12 mouse cellular contexts compared by ENCODE assay signal in the genomic region with DNA sequence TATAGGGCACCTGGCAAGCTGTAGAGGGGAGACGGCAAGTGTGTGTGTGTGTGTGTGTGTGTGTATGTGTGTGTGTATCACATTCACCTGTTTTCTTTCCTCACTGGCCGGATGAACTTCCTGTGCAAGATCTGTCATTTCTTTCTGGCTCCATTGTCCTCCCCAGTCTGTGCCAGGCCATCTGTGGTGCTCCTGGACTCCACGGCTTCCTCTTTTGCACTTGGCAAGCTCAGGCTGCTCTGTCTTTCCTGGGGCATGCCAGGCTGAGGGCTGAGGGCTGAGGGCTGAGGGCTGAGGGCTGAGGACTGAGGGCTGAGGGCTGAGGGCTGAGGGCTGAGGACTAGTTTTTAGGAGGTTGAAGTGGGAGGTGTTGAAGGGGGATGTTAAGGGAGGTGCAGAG. TPM values are rescaled to one million over a fixed set of nuclear protein-coding genes. Genes with fewer than 3 reads are reported as not detected.
DNase-seq lines count a peak whose midpoint lies in the region; ATAC-seq and TF ChIP-seq lines count a peak whose summit lies in the region.
"Had no signal": no experiment of that assay in that cellular context is flagged by ENCODE, and none has a peak within 500 bp of the region (broad histone marks: within the 10 kb centered on the region; RNA-seq: fewer than 3 reads in every experiment).

No protein-coding gene starts in this region.

- no peak overlapping the region for H3K27ac ChIP-seq in hindbrain, postnatal 0 days
- no peak overlapping the region for H3K27ac ChIP-seq in hindbrain, embryonic 11.5 days (ENCODE audit: low read depth, low read length)
- H3K27ac ChIP-seq: intestine, embryonic 15.5 days; liver, embryonic 14.5 days had no signal

- no peaks in the 10 kb centered on the region for H3K27me3 ChIP-seq in hindbrain, postnatal 0 days (ENCODE audit: insufficient read depth, low read length)
- H3K27me3 ChIP-seq in hindbrain, embryonic 11.5 days (ENCODE audit: control insufficient read depth, insufficient read depth, low read length), result 0 out of 2 replicates have a peak, but pooled peaks cover 2% of the 10 kb centered on the region
- H3K27me3 ChIP-seq: intestine, embryonic 15.5 days had no signal

- H3K9me3 ChIP-seq in hindbrain, postnatal 0 days (ENCODE audit: low read length), result no peaks in the 10 kb centered on the region
- no peaks in the 10 kb centered on the region for H3K9me3 ChIP-seq in hindbrain, embryonic 11.5 days (ENCODE audit: control insufficient read depth, low read length)
- H3K9me3 ChIP-seq: intestine, embryonic 15.5 days had no signal

- 49% methylated on average over 3 of the region's 3 CpGs for WGBS in hindbrain, postnatal 0 days
- 78% methylated on average over 3 of the region's 3 CpGs for WGBS in hindbrain, embryonic 11.5 days

- H3K4me1 ChIP-seq in hindbrain, postnatal 0 days (ENCODE audit: insufficient read depth, low read length), result 0 out of 2 replicates have a peak, but pooled peaks cover 3% of the 10 kb centered on the region
- peaks cover 4% of the 10 kb centered on the region; the same call in 1 of the 2 replicates for H3K4me1 ChIP-seq in hindbrain, embryonic 11.5 days (replicated peaks; ENCODE audit: control insufficient read depth, insufficient read depth, low read length)

- no peaks in the 10 kb centered on the region for H3K36me3 ChIP-seq in hindbrain, postnatal 0 days (ENCODE audit: insufficient read depth, low read length)
- no peaks in the 10 kb centered on the region for H3K36me3 ChIP-seq in hindbrain, embryonic 11.5 days (ENCODE audit: control insufficient read depth, insufficient read depth, low read length)

- H3K4me2 ChIP-seq in hindbrain, postnatal 0 days (ENCODE audit: low read depth, low read length), result no peak overlapping the region; the same call in 1 of the 2 replicates
- H3K4me2 ChIP-seq in hindbrain, embryonic 11.5 days (replicated peaks; ENCODE audit: low read depth, low read length), result no peak overlapping the region

- 0 out of 2 replicates have a peak, but pooled peaks have one; percentile 36 for ATAC-seq in hindbrain, postnatal 0 days
- ATAC-seq in hindbrain, embryonic 11.5 days (ENCODE audit: low FRiP score), result no peak
- ATAC-seq in monocyte, adult 5-6 weeks (replicated peaks; ENCODE audit: insufficient number of reproducible peaks, low FRiP score, low TSS enrichment, poor library complexity, severe bottlenecking), result no peak
- ATAC-seq: intestine, embryonic 15.5 days had no signal

- no peak overlapping the region for H3K9ac ChIP-seq in hindbrain, postnatal 0 days (replicated peaks; ENCODE audit: low read length)
- no peak overlapping the region for H3K9ac ChIP-seq in hindbrain, embryonic 11.5 days (ENCODE audit: low read depth, low read length)
- H3K9ac ChIP-seq: liver, embryonic 14.5 days had no signal

- no peak for DNase-seq in hindbrain, postnatal 0 days (ENCODE audit: low spot score)
- no peak for DNase-seq in hindbrain, embryonic 11.5 days (ENCODE audit: low spot score)
- peak; percentile 43 to 56 for DNase-seq in right cerebral cortex, postnatal 10 days (ENCODE audit: low spot score in 2 of 2)
- no peak for DNase-seq in right cerebral cortex, postnatal 4 days
- peak; percentile 87 to 93 for DNase-seq in cerebellum, postnatal 14 days
- DNase-seq in urinary bladder, postnatal 4 days (ENCODE audit: low spot score in 2 of 2), result no peak
- DNase-seq: heart, postnatal 10 days; thymus, postnatal 36 days had no signal

- no peak overlapping the region for H3K4me3 ChIP-seq in hindbrain, postnatal 0 days (ENCODE audit: low read length)
- H3K4me3 ChIP-seq in hindbrain, embryonic 11.5 days (ENCODE audit: low read depth, low read length), result no peak overlapping the region

- no peak for TF ChIP-seq CTCF in hindbrain, postnatal 0 days (IDR thresholded peaks at IDR 0.05; ENCODE audit: low read depth)

RNA-seq across cellular contexts. Expression of gene Sec16b, which starts 47.6 kb away (rescaled TPM):
- total RNA-seq in hindbrain, postnatal 0 days (2014; rRNA removed), result 0.21 and 0.22 TPM in 2 replicates
- polyA plus RNA-seq in hindbrain, postnatal 0 days (2015; fragmentation: Nextera tagmentation; extraction: Ambion mirVana), result 0.41 and 0.54 TPM in 2 replicates
- 1.1 and 1.5 TPM in 2 replicates for polyA plus RNA-seq in hindbrain, embryonic 11.5 days (2014; fragmentation: Nextera tagmentation; extraction: Ambion mirVana)
- 0.10 to 0.11 TPM in 2 of 3 replicates, not detected in the other for total RNA-seq in monocyte, adult 5-6 weeks (2017)
- total RNA-seq: megakaryocyte-erythroid progenitor cell, adult 5-6 weeks had no signal

Comparison
In these comparisons a context has a peak if more than half of its experiments do, and no peak if none do; other contexts are left out.
1. DNase-seq: peak in right cerebral cortex, postnatal 10 days (2 of 2) and cerebellum, postnatal 14 days (2 of 2); none in hindbrain, postnatal 0 days (single experiment), hindbrain, embryonic 11.5 days (single experiment), right cerebral cortex, postnatal 4 days (single experiment) and urinary bladder, postnatal 4 days (0 of 2).